Mouse (Mus musculus): ENCODE results near the gene Tmem191c.

The Tmem191c gene

DNA sequence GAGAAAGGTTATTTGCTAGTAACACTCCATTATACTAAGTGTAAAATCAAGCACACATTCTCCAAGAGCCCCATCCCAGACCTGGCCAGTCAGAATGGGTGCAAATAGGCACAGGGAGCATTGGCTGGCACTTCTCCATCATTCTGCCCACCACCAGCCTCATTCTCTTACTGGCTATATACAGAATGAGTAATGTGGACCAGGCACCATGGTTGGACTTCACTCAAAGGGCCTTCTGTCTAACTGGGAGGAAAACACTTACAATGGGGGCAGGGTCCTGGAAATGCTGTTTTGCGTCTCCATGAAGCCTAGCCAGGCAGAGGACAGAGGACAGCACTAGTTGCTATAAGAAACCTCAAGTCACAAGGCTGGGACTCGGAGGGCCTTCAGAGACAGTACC lies 50.2 kb downstream of the Tmem191c start:
- no peak for DNase-seq (ENCODE audit: extremely low read depth, low read depth)

DNA sequence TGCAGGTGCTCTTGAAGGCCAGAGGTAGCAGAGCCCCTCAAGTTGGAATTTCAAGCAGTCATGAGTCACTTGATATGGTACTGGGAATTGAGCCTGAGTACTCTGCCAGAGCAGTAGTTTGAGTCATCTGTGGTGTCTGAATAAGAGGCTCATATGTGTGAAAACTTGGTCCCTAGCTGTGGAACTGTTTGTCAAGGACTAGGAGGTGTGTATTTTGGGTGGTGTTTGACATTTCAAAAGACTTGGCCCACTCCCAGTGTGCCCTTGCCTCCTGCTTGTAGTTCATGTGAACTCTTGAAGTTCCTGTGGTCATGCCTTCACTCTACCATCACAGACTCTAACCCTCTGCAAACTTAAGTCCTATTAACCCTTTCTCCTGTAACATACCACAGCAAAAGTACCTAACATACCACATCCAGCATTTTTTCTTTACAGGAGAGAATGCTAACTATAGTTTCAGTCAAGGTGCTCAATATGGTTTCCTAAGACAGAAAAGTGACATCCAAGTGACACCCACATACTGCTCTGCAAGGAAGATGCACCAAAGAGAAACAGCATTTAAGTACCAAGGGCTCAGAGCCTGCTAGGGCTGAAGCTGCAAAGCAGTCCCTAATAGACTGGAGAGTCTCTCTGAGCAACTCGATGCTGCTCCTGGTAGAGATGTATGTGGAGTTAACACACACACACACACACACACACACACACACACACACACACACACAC lies 54.1 kb downstream of the Tmem191c start:
- DNase-seq (ENCODE audit: extremely low read depth, low read depth) = no peak

DNA sequence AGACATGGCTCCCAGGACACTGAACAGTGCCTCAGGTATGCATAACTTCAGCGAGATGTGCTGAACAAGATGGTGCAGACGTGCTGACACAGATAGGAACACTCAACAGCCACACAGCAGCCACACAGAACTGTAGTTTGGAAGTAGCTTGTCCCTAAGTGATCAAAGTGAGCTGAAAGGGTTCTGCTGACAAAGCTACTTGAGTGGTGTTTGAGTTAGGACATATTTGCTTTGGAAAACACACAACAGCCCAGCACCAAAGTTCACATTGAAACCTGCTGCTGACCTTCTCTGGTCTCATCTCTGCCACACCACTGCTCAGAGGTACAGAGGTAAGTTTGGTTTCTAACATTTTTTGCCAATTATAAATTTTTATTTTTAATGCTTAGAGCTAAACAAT lies 55.2 kb downstream of the Tmem191c start, which contains the start of gene Serpind1:
Gene Serpind1, plus strand, starts transcription at position 256 of the 400 bp plus-strand sequence.
- no peak for DNase-seq (ENCODE audit: extremely low read depth, low read depth)

DNA sequence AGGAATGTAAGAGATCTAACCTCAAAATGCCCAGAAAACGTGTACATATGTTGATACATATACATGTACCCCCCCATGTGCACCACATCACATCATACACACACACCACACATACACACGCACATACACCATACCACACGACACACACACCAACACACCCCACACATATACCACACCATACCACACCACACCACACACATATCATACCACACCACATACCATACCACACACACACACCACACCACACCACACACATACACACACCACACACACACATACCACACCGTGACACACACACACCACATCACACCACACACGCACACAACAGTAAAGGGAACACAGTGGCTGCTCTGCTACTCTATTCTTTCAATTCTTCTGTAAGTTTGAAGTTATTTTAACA lies 56.0 kb downstream of the Tmem191c start:
- no peak for DNase-seq (ENCODE audit: extremely low read depth, low read depth)
